Mouse (Mus musculus) E14TG2a.4 (cell line): ENCODE results near the gene Gm19684.
"Not testable (repeated sequence)": the region's sequence is repeated elsewhere in the genome, so short reads cannot be mapped to it uniquely, and the experiment has no call there.

Experiments
- CTCF ChIP-seq: conservative IDR thresholded peaks from 2 replicates; pipeline ENCODE4 v1.5.1; 2014; ENCODE audit warnings: low read length
- NANOG ChIP-seq: IDR thresholded peaks from 2 replicates; pipeline ENCODE4 v1.6.1; 2014; ENCODE audit warnings: borderline replicate concordance, low read length, mixed read lengths
- POU5F1 ChIP-seq: IDR thresholded peaks from 2 replicates; pipeline ENCODE4 v1.6.1; 2014; ENCODE audit warnings: low read length, borderline replicate concordance

GRCm38 (mm10) chr17:36121352-36122020 is at the start of gene Gm19684:
- TF ChIP-seq NANOG, CTCF, POU5F1: not testable (repeated sequence)
